Mouse (Mus musculus) midbrain, embryonic 16.5 days (tissue): ENCODE data around the gene Tmem220. TPM values are rescaled to one million over a fixed set of nuclear protein-coding genes. Genes with fewer than 3 reads are reported as not detected.
A peak's percentile ranks its signal among the peaks of the same experiment; 100 is the strongest.
"Not testable (repeated sequence)": the region's sequence is repeated elsewhere in the genome, so short reads cannot be mapped to it uniquely, and the experiment has no call there.

Experiments used
- ATAC-seq: fragments of 200-750 bp; cut with Nextera tagmentation; 2 replicates; pipeline ENCODE4 v1.8.0; 2017; ENCODE audit warnings: moderate TSS enrichment
- H3K27ac ChIP-seq: fragments of 300-500 bp; sonication (generic); 2 replicates; pipeline ENCODE4 v1.5.1; 2014; ENCODE audit warnings: mild to moderate bottlenecking, low read length, mixed read lengths
- H3K27me3 ChIP-seq: fragments of 300-500 bp; sonication (generic); 2 replicates; pipeline ENCODE4 v1.6.1; 2014; ENCODE audit warnings: low read depth, low read length, mixed read lengths; ENCODE audit not compliant: control insufficient read depth, insufficient read depth
- H3K36me3 ChIP-seq: fragments of 300-500 bp; sonication (generic); 2 replicates; pipeline ENCODE4 v1.6.1; 2014; ENCODE audit warnings: mild to moderate bottlenecking, low read length, moderate library complexity, mixed read lengths; ENCODE audit not compliant: control insufficient read depth, insufficient read depth
- H3K4me1 ChIP-seq: fragments of 300-500 bp; sonication (generic); 2 replicates; pipeline ENCODE4 v1.6.1; 2014; ENCODE audit warnings: mild to moderate bottlenecking, low read length, mixed read lengths; ENCODE audit not compliant: control insufficient read depth, insufficient read depth
- H3K4me2 ChIP-seq: fragments of 300-500 bp; sonication (generic); 2 replicates; pipeline ENCODE4 v1.6.1; 2014; ENCODE audit warnings: mild to moderate bottlenecking, low read length, mixed read lengths
- H3K4me3 ChIP-seq: fragments of 300-500 bp; sonication (generic); 2 replicates; pipeline ENCODE4 v1.5.1; 2014; ENCODE audit warnings: low read depth, mild to moderate bottlenecking, low read length, moderate library complexity, mixed read lengths
- H3K9ac ChIP-seq: fragments of 300-500 bp; sonication (generic); 2 replicates; pipeline ENCODE4 v1.6.1; 2014; ENCODE audit warnings: low read depth, low read length, mixed read lengths
- H3K9me3 ChIP-seq: fragments of 300-500 bp; sonication (generic); replicated peaks from 2 replicates; pipeline ENCODE4 v1.6.1; 2014; ENCODE audit warnings: mild to moderate bottlenecking, low read length, mixed read lengths; ENCODE audit not compliant: control insufficient read depth, poor library complexity, severe bottlenecking
- WGBS: fragments of 180-500 bp; shearing (Covaris S2); extraction: QIAGEN DNeasy Blood & Tissue Kit; methylation state at CpG from one replicate; pipeline ENCODE4 v1.1.7; 2014; 5-methylcytosine and 5-hydroxymethylcytosine counted together
- polyA plus RNA-seq: library from polyadenylated mRNA; unstranded; fragments of >200 nt; fragmentation: Nextera tagmentation; extraction: Ambion mirVana; gene quantifications from 2 replicates; pipeline ENCODE4 v1.2.1, GENCODE M21; 2015

Gene Tmem220
- polyA plus RNA-seq, 1 experiment from 2014 or later = 0.89 TPM

DNA sequence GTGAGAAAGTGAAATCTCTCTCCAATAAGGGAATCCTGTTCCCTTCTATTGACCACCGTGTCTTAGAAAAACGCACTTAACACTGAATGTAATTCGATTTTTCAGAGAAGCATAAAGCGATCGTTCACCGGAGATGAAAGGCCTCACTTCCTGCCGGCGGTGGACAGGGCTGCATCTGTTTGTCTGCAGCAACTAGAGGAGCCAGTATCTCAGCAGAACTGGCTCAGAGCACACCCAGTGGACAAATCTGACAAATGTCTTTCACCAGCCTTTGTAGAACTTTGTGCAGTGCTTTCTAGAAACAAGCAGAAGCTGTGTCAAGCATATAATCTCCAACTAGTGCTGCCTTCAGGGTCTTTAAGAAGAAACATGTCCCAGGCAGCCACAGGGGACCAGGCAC, 14.5 kb upstream of the Tmem220 start:
- H3K9me3 ChIP-seq = no peaks in the 10 kb centered on the region
- peak; percentile 77; the same call in 1 of the 2 replicates for ATAC-seq
- H3K4me2 ChIP-seq = peak overlapping the region; percentile 36
- WGBS = 6% methylated on average over 8 of the region's 8 CpGs
- H3K27ac ChIP-seq = peak overlapping the region; percentile 56
- no peaks in the 10 kb centered on the region for H3K27me3 ChIP-seq
- H3K4me3 ChIP-seq = no peak overlapping the region
- no peak overlapping the region for H3K9ac ChIP-seq
- no peaks in the 10 kb centered on the region for H3K36me3 ChIP-seq
- peaks cover 14% of the 10 kb centered on the region for H3K4me1 ChIP-seq

DNA sequence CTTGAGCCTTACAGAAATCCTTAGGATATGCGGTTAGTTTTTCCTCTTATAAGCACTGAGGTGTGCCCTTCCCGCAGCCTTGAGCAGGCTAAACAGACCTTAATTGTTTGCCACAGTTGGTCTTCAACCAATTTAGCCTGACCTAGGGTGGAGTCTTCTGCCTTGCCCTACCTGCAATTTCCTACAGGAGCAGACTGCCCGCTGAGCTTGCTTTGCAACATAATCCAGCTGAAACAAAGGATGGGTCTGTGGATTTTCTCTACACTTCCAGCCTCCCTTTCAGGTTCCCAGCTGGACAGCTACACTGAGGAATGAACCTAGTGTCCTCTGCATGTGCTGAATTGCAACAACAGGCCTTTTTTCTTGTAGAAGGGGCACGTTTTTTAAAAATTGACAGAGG, 13.3 kb upstream of the Tmem220 start:
- no peak for ATAC-seq
- peaks cover 14% of the 10 kb centered on the region for H3K4me1 ChIP-seq
- 22% methylated on average over 4 of the region's 4 CpGs for WGBS
- no peak overlapping the region for H3K27ac ChIP-seq
- no peaks in the 10 kb centered on the region for H3K9me3 ChIP-seq
- no peaks in the 10 kb centered on the region for H3K27me3 ChIP-seq
- H3K9ac ChIP-seq = no peak overlapping the region
- H3K4me3 ChIP-seq = no peak overlapping the region
- H3K4me2 ChIP-seq = no peak overlapping the region
- no peaks in the 10 kb centered on the region for H3K36me3 ChIP-seq

- Histone ChIP-seq H3K27ac (no peak overlapping the region), H3K4me2 (no peak overlapping the region), H3K4me1 (peaks cover 2% of the 10 kb centered on the region; the same call in 1 of the 2 replicates), H3K9ac (no peak overlapping the region), H3K27me3 (no peaks in the 10 kb centered on the region; the same call in 1 of the 2 replicates), H3K4me3 (no peak overlapping the region), H3K36me3 (no peaks in the 10 kb centered on the region), H3K9me3 (no peaks in the 10 kb centered on the region)
- 6% methylated on average over 12 of the region's 12 CpGs for WGBS
- no peak for ATAC-seq
These were observed 7.0 kb upstream of the Tmem220 start for GRCm38 (mm10) chr11:67017801-67018591.

DNA sequence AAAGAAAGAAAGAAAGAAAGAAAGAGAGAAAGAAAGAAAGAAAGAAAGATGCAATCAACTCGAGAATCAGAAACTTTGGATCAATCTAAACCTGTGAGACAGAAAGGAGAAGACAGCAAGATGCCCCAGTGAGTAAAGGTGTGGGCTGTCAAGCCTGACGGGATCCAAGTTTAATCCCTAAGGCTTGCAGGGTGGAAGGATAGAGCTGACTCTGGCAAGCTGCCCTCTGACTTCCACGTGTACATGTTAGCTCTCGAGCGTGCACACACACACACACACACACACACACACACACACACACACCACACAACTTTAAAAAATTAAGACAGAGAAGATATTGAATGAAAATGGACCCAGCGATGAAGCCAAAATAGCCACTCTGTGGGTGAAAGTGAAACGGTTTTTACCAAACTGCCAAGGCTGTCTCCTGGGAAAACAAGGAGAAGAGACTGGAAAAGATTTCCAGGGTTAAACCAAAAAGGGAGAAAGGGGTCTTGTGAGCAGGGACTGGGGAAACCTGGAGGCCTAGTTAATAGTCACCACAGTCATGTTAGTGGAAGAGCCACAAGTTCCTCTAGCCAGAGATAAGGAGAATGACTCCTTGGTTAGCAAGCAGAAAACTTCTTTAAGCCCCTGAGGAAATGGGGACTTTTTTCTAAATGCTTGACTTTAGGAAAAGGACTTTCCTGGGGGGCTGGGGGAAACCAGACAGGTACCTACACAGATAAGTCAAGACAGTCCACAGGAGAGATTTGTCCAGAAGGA, 5.1 kb upstream of the Tmem220 start:
- H3K36me3 ChIP-seq = no peaks in the 10 kb centered on the region
- H3K4me2 ChIP-seq = no peak overlapping the region
- WGBS = 47% methylated on average over 7 of the region's 7 CpGs
- H3K4me1 ChIP-seq = peaks cover 11% of the 10 kb centered on the region
- H3K4me3 ChIP-seq = no peak overlapping the region
- H3K9ac ChIP-seq = no peak overlapping the region
- no peak overlapping the region for H3K27ac ChIP-seq
- no peaks in the 10 kb centered on the region for H3K9me3 ChIP-seq
- no peaks in the 10 kb centered on the region; the same call in 1 of the 2 replicates for H3K27me3 ChIP-seq
- no peak for ATAC-seq

GRCm38 (mm10) chr11:67020948-67021347, 4.0 kb upstream of the Tmem220 start:
- no peak overlapping the region for H3K4me3 ChIP-seq

GRCm38 (mm10) chr11:67022354-67023115, 2.4 kb upstream of the Tmem220 start:
- WGBS = 89% methylated on average over 13 of the region's 13 CpGs
- no peaks in the 10 kb centered on the region; the same call in 1 of the 2 replicates for H3K27me3 ChIP-seq
- peaks cover 11% of the 10 kb centered on the region for H3K4me1 ChIP-seq
- no peak overlapping the region for H3K9ac ChIP-seq
- H3K9me3 ChIP-seq = no peaks in the 10 kb centered on the region
- no peak overlapping the region for H3K27ac ChIP-seq
- no peak overlapping the region for H3K4me2 ChIP-seq
- no peak overlapping the region for H3K4me3 ChIP-seq
- H3K36me3 ChIP-seq = no peaks in the 10 kb centered on the region
- no peak for ATAC-seq

More at GRCm38 (mm10) chr11:67020948-67021347, 4.0 kb upstream of the Tmem220 start:
- Histone ChIP-seq H3K9ac (no peak overlapping the region), H3K4me1 (peaks cover 11% of the 10 kb centered on the region), H3K27me3 (no peaks in the 10 kb centered on the region; the same call in 1 of the 2 replicates), H3K27ac (no peak overlapping the region), H3K36me3 (no peaks in the 10 kb centered on the region), H3K4me2 (peak overlapping the region; percentile 51), H3K9me3 (no peaks in the 10 kb centered on the region)
- no peak for ATAC-seq
- 5% methylated on average over 12 of the region's 12 CpGs for WGBS

DNA sequence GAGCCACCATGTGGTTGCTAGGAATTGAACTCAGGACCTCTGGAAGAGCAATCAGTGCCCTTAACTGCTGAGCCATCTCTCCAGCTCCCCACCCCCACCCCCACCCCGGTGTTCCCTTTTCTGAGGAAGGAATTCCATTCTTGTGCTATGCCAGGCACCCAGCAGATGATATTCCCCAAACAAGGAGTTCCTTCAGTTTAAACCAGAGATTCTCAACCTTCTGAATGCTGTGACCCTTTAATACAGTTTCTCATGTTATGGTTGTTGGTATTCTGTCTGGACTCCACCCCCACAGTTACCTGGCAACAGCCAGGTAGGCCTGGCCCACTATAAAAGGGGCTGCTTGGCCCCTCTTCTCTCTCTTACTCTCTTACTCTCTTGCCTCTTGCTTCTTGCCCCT, 1.8 kb upstream of the Tmem220 start:
- not testable (repeated sequence) for H3K4me1 ChIP-seq, H3K9me3 ChIP-seq, H3K36me3 ChIP-seq, H3K9ac ChIP-seq, H3K4me2 ChIP-seq, H3K4me3 ChIP-seq, H3K27ac ChIP-seq, ATAC-seq, H3K27me3 ChIP-seq
- 38% methylated on average over 1 of the region's 1 CpGs for WGBS

GRCm38 (mm10) chr11:67023802-67024340, 1.1 kb upstream of the Tmem220 start:
- Histone ChIP-seq H3K4me2 (no peak overlapping the region), H3K36me3 (no peaks in the 10 kb centered on the region), H3K9me3 (no peaks in the 10 kb centered on the region), H3K27ac (no peak overlapping the region), H3K9ac (no peak overlapping the region), H3K4me1 (peaks cover 9% of the 10 kb centered on the region), H3K4me3 (no peak overlapping the region), H3K27me3 (no peaks in the 10 kb centered on the region; the same call in 1 of the 2 replicates)
- ATAC-seq = no peak
- WGBS = 13% methylated on average over 6 of the region's 6 CpGs
